Mouse (Mus musculus): ENCODE measurements around the gene Gm5622. TPM values are rescaled to one million over a fixed set of nuclear protein-coding genes. Genes with fewer than 3 reads are reported as not detected.
"Not testable (repeated sequence)": the region's sequence is repeated elsewhere in the genome, so short reads cannot be mapped to it uniquely, and the experiment has no call there.

Gene Gm5622
- not detected for total RNA-seq (2022)

- no peak for DNase-seq (ENCODE audit: low spot score in 2 of 2)
Observed at GRCm38 (mm10) chr14:51552490-51552889, at the start of gene Gm5622. Gene Gm5622 (plus strand): TSS chr14:51552790.

DNA sequence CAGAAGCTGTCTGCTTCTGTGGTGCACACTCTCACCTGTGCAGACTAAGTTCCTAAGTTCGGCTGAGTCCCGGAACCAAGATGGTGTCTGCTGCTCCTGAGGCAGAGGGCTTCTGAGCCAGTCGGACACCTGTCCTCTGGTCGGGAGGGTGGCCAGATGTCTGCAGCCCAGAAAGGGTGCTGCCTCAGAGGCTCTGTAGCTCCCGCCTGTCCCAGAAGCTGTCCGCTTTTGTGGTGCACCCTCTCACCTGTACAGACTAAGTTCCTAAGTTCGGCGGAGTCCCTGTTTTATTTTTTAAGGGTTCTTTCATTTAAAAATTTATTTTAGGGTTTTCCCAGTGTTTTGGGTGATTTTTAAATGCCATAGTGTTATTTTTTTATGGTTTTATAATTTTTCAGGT is 45.2 kb upstream of the Gm5622 start:
- no peak for DNase-seq (ENCODE audit: low spot score in 2 of 2)

- not testable (repeated sequence) for DNase-seq (ENCODE audit: low spot score in 2 of 2)
Observed at GRCm38 (mm10) chr14:51573963-51574362, 21.4 kb downstream of the Gm5622 start, which contains the start of gene Gm17175. Gene Gm17175 (minus strand): TSS chr14:51574063.

GRCm38 (mm10) chr14:51592039-51592438 is 39.4 kb downstream of the Gm5622 start, which contains the start of gene Gm17174:
Gene Gm17174 (minus strand): TSS chr14:51592139.
- DNase-seq (ENCODE audit: low spot score in 2 of 2), result not testable (repeated sequence)

DNA sequence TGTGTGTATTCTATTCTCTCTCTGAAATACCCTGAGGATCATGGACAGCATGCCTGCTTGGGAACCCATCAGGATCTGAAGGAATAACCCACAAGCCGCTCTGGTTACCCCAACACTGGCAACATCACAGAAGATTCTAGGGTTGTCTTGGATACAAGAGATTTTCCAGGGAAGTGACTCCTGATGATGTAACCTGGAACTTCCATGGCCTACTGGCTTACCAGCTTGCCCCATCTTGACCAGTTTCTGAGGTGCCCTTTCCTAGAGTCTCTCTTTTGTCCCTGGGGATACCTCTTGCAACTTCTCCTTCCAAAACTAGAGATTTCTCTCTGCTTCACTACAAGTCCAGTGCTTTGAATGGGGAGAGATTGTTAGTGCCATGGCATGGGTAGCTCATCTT is 58.6 kb downstream of the Gm5622 start, which contains the start of gene Gm17078:
Gene Gm17078 (minus strand): TSS at position 101 of the 400 bp plus-strand sequence.
- no peak for DNase-seq (ENCODE audit: low spot score in 2 of 2)

DNA sequence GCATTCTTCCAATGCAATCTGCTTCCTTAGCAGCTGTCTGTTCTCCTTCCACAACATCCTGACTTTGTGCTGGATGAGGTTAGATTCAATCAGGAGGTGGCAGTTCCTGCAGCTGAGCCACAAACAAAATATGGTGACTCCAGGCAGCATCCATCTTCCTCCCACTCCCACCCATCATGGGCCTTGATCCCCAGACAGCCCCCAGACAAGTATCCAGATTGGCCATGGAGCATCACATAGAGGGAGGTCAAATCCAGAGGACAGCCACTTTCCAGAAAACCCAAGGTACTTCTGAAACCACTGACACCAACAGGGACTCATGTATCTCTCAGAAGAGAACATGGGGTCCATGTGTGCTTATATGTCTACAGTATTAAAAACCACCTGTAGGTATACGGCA is 79.8 kb downstream of the Gm5622 start:
- DNase-seq (ENCODE audit: low spot score in 2 of 2), result peak; percentile 22 to 36

- not testable (repeated sequence) for DNase-seq (ENCODE audit: low spot score in 2 of 2)
Observed at GRCm38 (mm10) chr14:51635566-51635965, 83.0 kb downstream of the Gm5622 start, which contains the start of gene Gm4181. Gene Gm4181 (minus strand): TSS chr14:51635666.

DNA sequence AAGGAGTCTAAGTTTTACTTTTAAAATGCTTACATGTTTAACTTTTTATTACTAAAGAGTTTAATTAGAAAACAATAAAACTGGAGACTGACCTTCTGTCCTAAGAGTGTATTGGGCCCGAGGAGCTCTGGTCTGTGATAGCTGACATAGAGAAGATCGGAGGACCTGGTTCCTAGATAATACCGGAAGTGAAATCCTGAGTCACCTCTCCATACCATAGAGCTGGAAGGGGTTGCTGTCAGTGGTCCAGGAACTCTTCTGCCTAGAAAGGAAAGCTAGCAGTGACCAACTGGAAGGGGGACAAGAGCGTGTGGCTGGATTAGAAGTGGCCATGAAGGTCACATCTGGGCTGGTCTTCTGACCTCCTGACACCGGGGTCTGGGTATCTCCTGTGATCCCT is 124.7 kb downstream of the Gm5622 start:
- no peak for DNase-seq (ENCODE audit: low spot score in 2 of 2)

DNA sequence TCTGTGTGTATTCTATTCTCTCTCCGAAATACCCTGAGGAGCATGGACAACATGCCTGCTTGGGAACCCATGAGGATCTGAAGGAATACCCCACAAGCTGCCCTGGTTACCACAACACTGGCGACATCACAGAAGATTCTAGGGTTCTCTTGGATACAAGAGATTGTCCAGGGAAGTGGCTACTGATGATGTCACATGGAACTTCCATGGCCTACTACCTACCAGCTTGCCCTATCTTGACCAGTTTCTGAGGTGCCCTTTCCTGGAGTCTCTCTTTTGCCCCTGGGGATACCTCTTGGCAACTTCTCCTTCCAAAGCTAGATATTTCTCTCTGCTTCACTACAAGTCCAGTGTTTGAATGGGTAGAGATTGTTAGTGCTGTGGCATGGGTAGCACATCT is 142.8 kb downstream of the Gm5622 start, which contains the start of gene Gm17079:
Gene Gm17079 (minus strand): TSS at position 101 of the 400 bp plus-strand sequence.
- DNase-seq (ENCODE audit: low spot score in 2 of 2), result not testable (repeated sequence)

Other genes starting within 250 kb of the Gm5622 start
- not detected for gene Gm7247, start 191.0 kb upstream of the Gm5622 start, total RNA-seq (2022)
- not detected for gene Vmn2r88, start 142.0 kb upstream of the Gm5622 start, total RNA-seq (2022)
- gene Vmn2r89, start 100.9 kb upstream of the Gm5622 start, total RNA-seq (2022), result not detected
- gene Gm17175, start 21.3 kb downstream of the Gm5622 start, total RNA-seq (2022), result not detected
- not detected for gene Gm17174, start 39.3 kb downstream of the Gm5622 start, total RNA-seq (2022)
- not detected for gene Gm17078, start 58.5 kb downstream of the Gm5622 start, total RNA-seq (2022)
- gene Gm4181, start 82.9 kb downstream of the Gm5622 start, total RNA-seq (2022), result not detected
- not detected for gene Gm17079, start 142.7 kb downstream of the Gm5622 start, total RNA-seq (2022)
- gene Gm5800, start 164.4 kb downstream of the Gm5622 start, total RNA-seq (2022), result not detected
- gene Ang4, start 220.8 kb downstream of the Gm5622 start, total RNA-seq (2022), result not detected
- gene AY358078, start 247.3 kb downstream of the Gm5622 start, total RNA-seq (2022), result not detected